Mouse (Mus musculus): ENCODE measurements around the gene Ank2. TPM values are rescaled to one million over a fixed set of nuclear protein-coding genes. Genes with fewer than 3 reads are reported as not detected.

Gene Ank2
- polyA plus RNA-seq, 1 experiment from 2014 or later: 5.1 TPM

DNA sequence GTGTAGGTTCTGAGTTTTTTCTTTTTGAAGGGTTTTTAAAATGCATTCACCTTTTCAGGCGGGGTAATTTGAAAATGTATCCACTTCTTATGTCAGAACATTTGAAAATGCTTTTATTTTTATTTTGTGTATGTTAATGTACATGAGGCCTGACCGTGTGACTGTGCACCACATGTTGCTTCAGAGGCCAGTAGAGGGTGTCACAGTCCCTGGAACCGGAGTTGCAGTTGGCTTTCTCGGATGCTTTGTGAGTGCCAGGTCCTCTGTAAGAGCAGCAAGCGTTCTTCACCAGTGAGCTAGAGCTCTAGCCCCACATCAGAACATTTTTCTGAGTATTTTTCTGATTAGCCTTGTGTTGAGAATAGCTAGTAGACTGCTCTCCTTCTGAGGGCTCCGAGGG is 484.0 kb downstream of the Ank2 start:
- no peak overlapping the region for H3K27ac ChIP-seq (ENCODE audit: low read depth)
- no peaks in the 10 kb centered on the region for H3K27me3 ChIP-seq (ENCODE audit: insufficient read depth, low read length)
- H3K36me3 ChIP-seq (replicated peaks; ENCODE audit: insufficient read depth, low read length): no peaks in the 10 kb centered on the region; the same call in 1 of the 2 replicates
- no peaks in the 10 kb centered on the region for H3K9me3 ChIP-seq (ENCODE audit: low read length)
- ATAC-seq: no peak
- H3K9ac ChIP-seq (replicated peaks): no peak overlapping the region
- TF ChIP-seq EP300 (IDR thresholded peaks at IDR 0.05; ENCODE audit: low read depth) (no peak), CTCF (IDR thresholded peaks at IDR 0.05; ENCODE audit: low read depth) (0 out of 2 replicates have a peak, but pooled peaks have one; percentile 7)
- H3K4me1 ChIP-seq (ENCODE audit: insufficient read depth): no peaks in the 10 kb centered on the region
- no peak overlapping the region for H3K4me2 ChIP-seq (ENCODE audit: low read depth, low read length)
- 75% methylated on average over 6 of the region's 6 CpGs for WGBS (ENCODE audit: insufficient replicate concordance)
- DNase-seq: no peak
- H3K4me3 ChIP-seq (ENCODE audit: low read depth, low read length): no peak overlapping the region

DNA sequence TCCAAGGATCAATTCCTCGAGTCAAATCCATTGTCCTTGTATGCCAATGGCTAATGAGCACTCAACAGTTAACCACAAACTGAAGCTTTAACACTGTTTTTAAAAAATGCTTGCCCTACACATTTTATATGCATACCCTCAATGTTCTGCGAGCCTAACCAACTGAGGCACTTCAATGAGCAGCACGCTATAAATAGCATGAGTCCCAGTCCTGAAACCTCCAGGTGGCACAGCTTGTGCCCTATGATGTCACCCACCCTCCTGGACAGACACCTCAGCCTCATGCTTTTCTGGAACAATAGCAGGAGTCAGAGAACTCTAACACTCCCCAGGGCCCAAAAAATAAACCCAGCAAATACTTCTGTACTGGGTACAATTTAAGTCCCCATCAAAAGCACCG is 485.2 kb downstream of the Ank2 start:
- no peak overlapping the region for H3K9ac ChIP-seq (replicated peaks)
- no peak overlapping the region for H3K4me3 ChIP-seq (ENCODE audit: low read depth, low read length)
- ATAC-seq: no peak
- no peak for DNase-seq
- no peaks in the 10 kb centered on the region for H3K27me3 ChIP-seq (ENCODE audit: insufficient read depth, low read length)
- H3K36me3 ChIP-seq (replicated peaks; ENCODE audit: insufficient read depth, low read length): no peaks in the 10 kb centered on the region; the same call in 1 of the 2 replicates
- H3K4me1 ChIP-seq (ENCODE audit: insufficient read depth): no peaks in the 10 kb centered on the region
- WGBS (ENCODE audit: insufficient replicate concordance): 72% methylated on average over 4 of the region's 4 CpGs
- TF ChIP-seq EP300 (IDR thresholded peaks at IDR 0.05; ENCODE audit: low read depth): no peak
- TF ChIP-seq CTCF (IDR thresholded peaks at IDR 0.05; ENCODE audit: low read depth): no peak
- no peaks in the 10 kb centered on the region for H3K9me3 ChIP-seq (ENCODE audit: low read length)
- no peak overlapping the region for H3K4me2 ChIP-seq (ENCODE audit: low read depth, low read length)
- H3K27ac ChIP-seq (ENCODE audit: low read depth): no peak overlapping the region

DNA sequence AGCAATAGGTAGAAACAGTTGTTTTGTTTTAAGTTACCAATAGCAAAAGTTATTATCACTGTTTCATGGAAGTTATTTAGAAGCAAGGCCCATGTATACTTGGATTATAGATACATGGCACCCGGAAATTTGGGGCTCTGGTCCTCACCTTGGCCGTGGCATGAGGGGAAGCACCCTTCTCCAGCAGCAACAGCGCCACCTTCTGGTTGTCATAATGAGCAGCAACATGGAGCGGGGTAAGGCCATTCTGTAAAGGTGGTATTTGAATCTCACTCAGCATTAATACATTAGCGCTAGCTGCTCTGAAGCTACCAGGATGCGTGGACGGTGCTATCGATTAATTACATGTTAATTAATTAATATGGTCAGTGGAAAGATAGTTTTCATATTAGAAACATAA is 486.6 kb downstream of the Ank2 start:
- Histone ChIP-seq H3K4me3 (ENCODE audit: low read depth, low read length) (no peak overlapping the region), H3K4me2 (ENCODE audit: low read depth, low read length) (no peak overlapping the region), H3K4me1 (ENCODE audit: insufficient read depth) (no peaks in the 10 kb centered on the region), H3K36me3 (replicated peaks; ENCODE audit: insufficient read depth, low read length) (no peaks in the 10 kb centered on the region; the same call in 1 of the 2 replicates), H3K27ac (ENCODE audit: low read depth) (no peak overlapping the region), H3K9me3 (ENCODE audit: low read length) (no peaks in the 10 kb centered on the region), H3K27me3 (ENCODE audit: insufficient read depth, low read length) (no peaks in the 10 kb centered on the region), H3K9ac (replicated peaks) (no peak overlapping the region)
- no peak for TF ChIP-seq EP300 (IDR thresholded peaks at IDR 0.05; ENCODE audit: low read depth)
- TF ChIP-seq CTCF (IDR thresholded peaks at IDR 0.05; ENCODE audit: low read depth): peak; percentile 73
- DNase-seq (peak; percentile 48), ATAC-seq (no peak)
- WGBS (ENCODE audit: insufficient replicate concordance): 53% methylated on average over 8 of the region's 8 CpGs

DNA sequence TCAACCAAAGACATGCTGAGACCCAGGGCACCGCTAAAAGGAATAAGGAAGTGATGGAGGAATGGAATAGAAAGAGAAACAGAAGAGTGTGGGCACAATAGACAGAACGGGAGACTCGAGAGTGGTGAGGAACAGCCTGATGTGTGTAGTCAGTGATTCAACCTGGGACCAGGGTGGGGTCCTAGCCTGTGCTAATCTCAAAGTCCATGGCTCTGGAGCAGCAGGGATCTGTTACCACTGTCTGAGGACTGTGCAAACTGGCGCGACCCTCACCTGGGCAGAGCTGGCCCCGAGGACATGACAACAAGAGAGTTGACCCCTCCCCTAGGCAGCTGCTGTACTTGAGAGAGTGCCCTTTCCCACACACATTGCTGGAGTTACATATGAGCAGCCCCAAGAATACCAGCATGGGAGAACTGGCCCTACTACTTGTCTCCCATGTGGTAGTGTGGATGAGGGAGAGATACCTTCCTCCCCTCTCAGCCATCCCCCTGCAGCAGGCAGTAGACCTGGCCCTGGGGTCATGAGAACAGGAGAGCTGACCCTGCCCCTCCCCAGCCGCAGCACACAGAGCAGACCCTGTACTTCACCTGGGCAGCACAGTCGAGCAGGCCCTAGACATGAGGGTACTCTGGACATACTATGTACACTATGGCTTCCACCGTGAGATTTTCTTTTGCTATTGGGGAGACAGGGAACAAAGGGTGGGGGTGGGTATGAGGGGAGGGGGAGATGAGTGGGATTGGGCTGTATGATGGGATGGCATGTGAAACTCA is 493.1 kb downstream of the Ank2 start:
- DNase-seq (peak; percentile 27), ATAC-seq (peak; percentile 43)
- no peaks in the 10 kb centered on the region for H3K36me3 ChIP-seq (replicated peaks; ENCODE audit: insufficient read depth, low read length)
- WGBS (ENCODE audit: insufficient replicate concordance): 61% methylated on average over 9 of the region's 9 CpGs
- TF ChIP-seq CTCF (IDR thresholded peaks at IDR 0.05; ENCODE audit: low read depth): no peak
- no peak for TF ChIP-seq EP300 (IDR thresholded peaks at IDR 0.05; ENCODE audit: low read depth)
- H3K4me1 ChIP-seq (ENCODE audit: insufficient read depth): no peaks in the 10 kb centered on the region
- H3K4me2 ChIP-seq (ENCODE audit: low read depth, low read length): peak overlapping the region; percentile 62
- peak overlapping the region; percentile 54 for H3K9ac ChIP-seq (replicated peaks)
- H3K27ac ChIP-seq (ENCODE audit: low read depth): peak overlapping the region; percentile 91
- H3K4me3 ChIP-seq (ENCODE audit: low read depth, low read length): peak overlapping the region; percentile 23
- no peaks in the 10 kb centered on the region for H3K9me3 ChIP-seq (ENCODE audit: low read length)
- no peaks in the 10 kb centered on the region for H3K27me3 ChIP-seq (ENCODE audit: insufficient read depth, low read length)

DNA sequence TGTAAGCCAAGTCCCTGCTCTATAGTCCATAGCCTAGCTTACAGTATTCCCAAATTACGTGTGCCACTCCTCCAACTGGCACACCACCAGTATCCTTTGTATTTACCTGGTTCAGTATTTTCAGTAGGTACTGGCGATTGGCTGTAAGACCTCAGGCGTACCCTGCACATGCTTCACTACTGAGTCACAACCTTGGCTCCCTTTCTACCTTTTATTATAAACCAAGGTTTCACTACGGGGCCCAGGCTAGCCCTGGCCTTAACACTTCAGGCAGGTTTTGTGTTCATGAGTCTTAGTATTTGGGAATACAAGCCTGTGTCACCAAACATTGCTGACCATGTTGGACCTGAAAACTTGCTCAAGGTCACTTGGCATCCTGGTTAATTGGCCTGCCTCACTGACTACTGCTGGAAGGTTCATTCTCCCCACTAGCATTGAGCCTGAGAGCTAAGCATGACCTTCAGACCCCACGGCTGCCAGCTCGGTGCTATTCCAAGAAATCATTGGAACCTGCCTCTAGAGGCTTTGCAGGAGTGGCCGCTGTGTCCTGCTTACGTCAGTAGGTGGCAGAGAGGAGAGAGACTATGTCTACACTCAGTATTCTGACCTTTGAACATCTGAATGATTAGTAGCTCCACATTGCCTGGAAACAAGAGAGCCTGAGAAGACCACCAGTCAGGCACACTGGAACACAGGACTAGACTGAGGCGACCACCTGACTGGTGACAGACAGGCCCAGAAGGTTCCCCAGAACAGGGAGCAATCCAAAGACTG is 494.1 kb downstream of the Ank2 start:
- no peak for TF ChIP-seq EP300 (IDR thresholded peaks at IDR 0.05; ENCODE audit: low read depth)
- TF ChIP-seq CTCF (IDR thresholded peaks at IDR 0.05; ENCODE audit: low read depth): peak; percentile 37
- peak overlapping the region; percentile 23 for H3K4me3 ChIP-seq (ENCODE audit: low read depth, low read length)
- peak; percentile 64 for DNase-seq
- H3K4me1 ChIP-seq (ENCODE audit: insufficient read depth): no peaks in the 10 kb centered on the region
- 63% methylated on average over 9 of the region's 9 CpGs for WGBS (ENCODE audit: insufficient replicate concordance)
- peak overlapping the region; percentile 54; the same call in 1 of the 2 replicates for H3K9ac ChIP-seq (replicated peaks)
- H3K9me3 ChIP-seq (ENCODE audit: low read length): no peaks in the 10 kb centered on the region
- peak; percentile 97 for ATAC-seq
- peak overlapping the region; percentile 62 for H3K4me2 ChIP-seq (ENCODE audit: low read depth, low read length)
- no peaks in the 10 kb centered on the region for H3K27me3 ChIP-seq (ENCODE audit: insufficient read depth, low read length)
- H3K27ac ChIP-seq (ENCODE audit: low read depth): peak overlapping the region; percentile 91
- no peaks in the 10 kb centered on the region for H3K36me3 ChIP-seq (replicated peaks; ENCODE audit: insufficient read depth, low read length)

DNA sequence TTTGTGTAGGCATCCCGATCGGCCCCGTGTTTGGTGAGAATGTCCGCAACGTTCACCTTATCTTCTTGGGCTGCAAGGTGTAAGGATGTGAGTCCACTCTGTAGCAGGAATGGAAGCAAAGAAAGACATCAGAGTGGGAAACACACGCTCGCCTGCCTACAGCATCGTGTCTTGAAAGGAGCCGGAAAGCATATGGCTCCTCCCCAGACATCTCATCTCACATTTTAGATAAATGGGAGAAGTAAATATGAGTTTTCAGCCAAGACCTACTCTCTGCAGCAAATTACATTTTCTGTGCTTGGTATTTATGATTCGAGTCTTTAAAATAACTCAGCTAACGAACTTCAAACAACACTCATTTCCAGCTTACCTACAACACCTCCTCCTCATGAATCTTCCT is 495.2 kb downstream of the Ank2 start:
- no peaks in the 10 kb centered on the region for H3K27me3 ChIP-seq (ENCODE audit: insufficient read depth, low read length)
- WGBS (ENCODE audit: insufficient replicate concordance): 84% methylated on average over 11 of the region's 11 CpGs
- no peak overlapping the region for H3K9ac ChIP-seq (replicated peaks)
- ATAC-seq (no peak), DNase-seq (no peak)
- no peaks in the 10 kb centered on the region for H3K4me1 ChIP-seq (ENCODE audit: insufficient read depth)
- no peak overlapping the region for H3K4me3 ChIP-seq (ENCODE audit: low read depth, low read length)
- TF ChIP-seq EP300 (IDR thresholded peaks at IDR 0.05; ENCODE audit: low read depth): no peak
- no peak for TF ChIP-seq CTCF (IDR thresholded peaks at IDR 0.05; ENCODE audit: low read depth)
- H3K4me2 ChIP-seq (ENCODE audit: low read depth, low read length): no peak overlapping the region
- H3K27ac ChIP-seq (ENCODE audit: low read depth): no peak overlapping the region
- no peaks in the 10 kb centered on the region for H3K36me3 ChIP-seq (replicated peaks; ENCODE audit: insufficient read depth, low read length)
- no peaks in the 10 kb centered on the region for H3K9me3 ChIP-seq (ENCODE audit: low read length)

All from liver, postnatal 0 days (tissue).